Mouse (Mus musculus) brain, embryonic 14.5 days (tissue): ENCODE data around the gene Slc12a6.

Source experiments
- CTCF ChIP-seq: fragments of 200-500 bp; IDR thresholded peaks from 2 replicates; pipeline ENCODE4 v1.5.1; 2012; ENCODE audit warnings: inconsistent platforms, mild to moderate bottlenecking, moderate library complexity, borderline replicate concordance; ENCODE audit not compliant: insufficient read depth, insufficient read length; ENCODE audit errors: extremely low read depth
- POLR2A ChIP-seq: fragments of 200-500 bp; IDR thresholded peaks from 2 replicates; pipeline ENCODE4 v1.6.1; 2012; ENCODE audit warnings: mild to moderate bottlenecking, inconsistent platforms, borderline replicate concordance; ENCODE audit not compliant: poor library complexity, insufficient read depth, insufficient read length, severe bottlenecking; ENCODE audit errors: extremely low read depth

DNA sequence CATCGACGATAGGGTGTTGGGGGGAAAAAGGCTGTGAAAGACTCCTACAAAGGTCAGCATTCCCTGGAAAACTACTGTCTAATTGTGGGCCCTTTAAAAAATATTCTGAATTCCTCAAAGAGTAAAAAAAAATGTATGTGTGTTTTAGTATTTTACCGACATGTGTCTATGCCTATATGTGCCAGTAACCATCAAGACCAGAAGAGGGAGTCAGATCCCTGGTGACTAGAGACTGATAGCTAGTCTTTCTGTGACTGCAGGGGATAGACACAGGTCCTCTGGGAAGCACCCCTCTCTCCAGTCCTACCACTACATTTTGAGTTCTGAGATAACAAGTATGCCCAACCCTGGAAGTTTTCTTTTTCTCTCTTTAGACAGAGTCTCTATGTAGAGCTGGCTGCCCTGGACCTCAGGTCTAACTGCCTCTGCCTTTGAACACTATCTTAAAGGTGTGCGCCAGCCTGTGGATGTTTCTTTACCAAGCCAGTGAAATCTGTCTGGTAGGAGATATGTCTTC lies 2.8 kb upstream of the Slc12a6 start:
- TF ChIP-seq CTCF (no peak), POLR2A (no peak)
